Mouse (Mus musculus) embryonic facial prominence, embryonic 10.5 days (tissue): Measurements from ENCODE around the gene Mpdz. TPM values are rescaled to one million over a fixed set of nuclear protein-coding genes. Genes with fewer than 3 reads are reported as not detected.

Source experiments
- DNase-seq: peaks from one replicate; pipeline ENCODE4 v3.0.0-alpha.2; 2017; ENCODE audit warnings: low spot score
- H3K27ac ChIP-seq: fragments of 300-500 bp; sonication (generic); replicated peaks from 2 replicates; pipeline ENCODE4 v1.5.1; 2016; ENCODE audit warnings: mild to moderate bottlenecking
- H3K27me3 ChIP-seq: fragments of 300-500 bp; sonication (generic); replicated peaks from 2 replicates; pipeline ENCODE4 v1.6.1; 2016; ENCODE audit warnings: low read depth, mild to moderate bottlenecking; ENCODE audit not compliant: poor library complexity, severe bottlenecking
- H3K36me3 ChIP-seq: fragments of 300-500 bp; sonication (generic); replicated peaks from 2 replicates; pipeline ENCODE4 v1.6.1; 2016; ENCODE audit warnings: mild to moderate bottlenecking, moderate library complexity
- H3K4me1 ChIP-seq: fragments of 300-500 bp; sonication (generic); 2 replicates; pipeline ENCODE4 v1.6.1; 2016
- H3K4me3 ChIP-seq: fragments of 300-500 bp; sonication (generic); 2 replicates; pipeline ENCODE4 v1.5.1; 2016; ENCODE audit warnings: mild to moderate bottlenecking, moderate library complexity
- H3K9me3 ChIP-seq: fragments of 300-500 bp; sonication (generic); 2 replicates; pipeline ENCODE4 v1.6.1; 2016; ENCODE audit warnings: mild to moderate bottlenecking
- WGBS: fragments of 180-500 bp; shearing (Covaris S2); methylation state at CpG from one replicate; pipeline ENCODE4 v1.1.7; 2016; 5-methylcytosine and 5-hydroxymethylcytosine counted together
- polyA plus RNA-seq: library from polyadenylated mRNA; unstranded; fragments of >200 nt; fragmentation: Nextera tagmentation; extraction: Ambion mirVana; gene quantifications from 2 replicates; pipeline ENCODE4 v1.2.1, GENCODE M21; 2016

Gene Mpdz
- polyA plus RNA-seq, 1 experiment from 2014 or later = 49.0 TPM

GRCm38 (mm10) chr4:81309473-81310167 lies 133.0 kb downstream of the Mpdz start:
- no peak for DNase-seq
- Histone ChIP-seq H3K27ac (no peak overlapping the region), H3K36me3 (peaks cover 58% of the 10 kb centered on the region), H3K9me3 (no peaks in the 10 kb centered on the region), H3K27me3 (no peaks in the 10 kb centered on the region), H3K4me3 (no peak overlapping the region), H3K4me1 (0 out of 2 replicates have a peak, but pooled peaks cover 2% of the 10 kb centered on the region)
- WGBS = 89% methylated on average over 12 of the region's 12 CpGs

- no peak for DNase-seq
- Histone ChIP-seq H3K9me3 (no peaks in the 10 kb centered on the region), H3K4me3 (no peak overlapping the region), H3K27me3 (no peaks in the 10 kb centered on the region), H3K27ac (no peak overlapping the region), H3K4me1 (no peaks in the 10 kb centered on the region), H3K36me3 (peaks cover 70% of the 10 kb centered on the region)
- 88% methylated on average over 10 of the region's 10 CpGs for WGBS
Measured at GRCm38 (mm10) chr4:81307596-81308265, 134.9 kb downstream of the Mpdz start.

- Histone ChIP-seq H3K4me3 (no peak overlapping the region), H3K4me1 (no peaks in the 10 kb centered on the region), H3K27me3 (no peaks in the 10 kb centered on the region), H3K36me3 (peaks cover 78% of the 10 kb centered on the region), H3K9me3 (no peaks in the 10 kb centered on the region), H3K27ac (no peak overlapping the region)
- WGBS = 94% methylated on average over 3 of the region's 3 CpGs
- no peak for DNase-seq
Measured at GRCm38 (mm10) chr4:81302056-81302455, 140.6 kb downstream of the Mpdz start.

- Histone ChIP-seq H3K27me3 (no peaks in the 10 kb centered on the region), H3K4me1 (no peaks in the 10 kb centered on the region), H3K4me3 (no peak overlapping the region), H3K36me3 (peaks cover 74% of the 10 kb centered on the region), H3K27ac (no peak overlapping the region), H3K9me3 (no peaks in the 10 kb centered on the region)
- no peak for DNase-seq
- 80% methylated on average over 4 of the region's 4 CpGs for WGBS
Measured at GRCm38 (mm10) chr4:81298384-81298783, 144.2 kb downstream of the Mpdz start.

- Histone ChIP-seq H3K36me3 (peaks cover 83% of the 10 kb centered on the region), H3K4me3 (no peak overlapping the region)
- no peak for DNase-seq
Measured at GRCm38 (mm10) chr4:81293309-81293708, 149.3 kb downstream of the Mpdz start.

GRCm38 (mm10) chr4:81285564-81285963 lies 157.1 kb downstream of the Mpdz start:
- Histone ChIP-seq H3K27ac (no peak overlapping the region), H3K9me3 (no peaks in the 10 kb centered on the region), H3K4me3 (no peak overlapping the region), H3K27me3 (no peaks in the 10 kb centered on the region), H3K36me3 (peaks cover 91% of the 10 kb centered on the region), H3K4me1 (0 out of 2 replicates have a peak, but pooled peaks cover 3% of the 10 kb centered on the region)
- WGBS = 92% methylated on average over 4 of the region's 4 CpGs
- no peak for DNase-seq

More at GRCm38 (mm10) chr4:81293309-81293708, 149.3 kb downstream of the Mpdz start:
- Histone ChIP-seq H3K4me1 (0 out of 2 replicates have a peak, but pooled peaks cover 3% of the 10 kb centered on the region), H3K27ac (no peak overlapping the region), H3K27me3 (no peaks in the 10 kb centered on the region), H3K9me3 (no peaks in the 10 kb centered on the region)

GRCm38 (mm10) chr4:81283611-81284010 lies 159.0 kb downstream of the Mpdz start:
- WGBS = 93% methylated on average over 3 of the region's 3 CpGs

GRCm38 (mm10) chr4:81283081-81283480 lies 159.5 kb downstream of the Mpdz start:
- Histone ChIP-seq H3K27ac (no peak overlapping the region), H3K36me3 (peaks cover 90% of the 10 kb centered on the region), H3K4me3 (no peak overlapping the region), H3K9me3 (no peaks in the 10 kb centered on the region), H3K27me3 (no peaks in the 10 kb centered on the region), H3K4me1 (no peaks in the 10 kb centered on the region)
- DNase-seq = no peak
- WGBS = 93% methylated on average over 6 of the region's 6 CpGs

More at GRCm38 (mm10) chr4:81283611-81284010, 159.0 kb downstream of the Mpdz start:
- H3K36me3 ChIP-seq = peaks cover 89% of the 10 kb centered on the region
- H3K27me3 ChIP-seq = no peaks in the 10 kb centered on the region
- H3K4me1 ChIP-seq = no peaks in the 10 kb centered on the region
- no peak for DNase-seq
- H3K4me3 ChIP-seq = no peak overlapping the region
- H3K9me3 ChIP-seq = no peaks in the 10 kb centered on the region
- H3K27ac ChIP-seq = no peak overlapping the region

GRCm38 (mm10) chr4:81280098-81280497 lies 162.5 kb downstream of the Mpdz start:
- H3K36me3 ChIP-seq = peaks cover 76% of the 10 kb centered on the region
- H3K27me3 ChIP-seq = no peaks in the 10 kb centered on the region
- H3K9me3 ChIP-seq = no peaks in the 10 kb centered on the region
- WGBS = 59% methylated on average over 4 of the region's 4 CpGs
- no peaks in the 10 kb centered on the region for H3K4me1 ChIP-seq
- no peak overlapping the region for H3K27ac ChIP-seq
- no peak for DNase-seq
- no peak overlapping the region for H3K4me3 ChIP-seq

- Histone ChIP-seq H3K36me3 (peaks cover 75% of the 10 kb centered on the region), H3K9me3 (no peaks in the 10 kb centered on the region), H3K4me1 (no peaks in the 10 kb centered on the region), H3K27ac (no peak overlapping the region), H3K4me3 (no peak overlapping the region), H3K27me3 (no peaks in the 10 kb centered on the region)
- DNase-seq = no peak
- 83% methylated on average over 5 of the region's 5 CpGs for WGBS
Measured at GRCm38 (mm10) chr4:81279451-81279850, 163.2 kb downstream of the Mpdz start.

- no peaks in the 10 kb centered on the region for H3K9me3 ChIP-seq
- H3K4me3 ChIP-seq = no peak overlapping the region
- H3K27me3 ChIP-seq = no peaks in the 10 kb centered on the region
- 50% methylated on average over 6 of the region's 6 CpGs for WGBS
- DNase-seq = no peak
- no peaks in the 10 kb centered on the region for H3K4me1 ChIP-seq
- H3K36me3 ChIP-seq = peaks cover 42% of the 10 kb centered on the region
- no peak overlapping the region for H3K27ac ChIP-seq
Measured at GRCm38 (mm10) chr4:81275957-81276715, 166.5 kb downstream of the Mpdz start.

- Histone ChIP-seq H3K4me3 (no peak overlapping the region), H3K36me3 (peaks cover 20% of the 10 kb centered on the region), H3K4me1 (no peaks in the 10 kb centered on the region), H3K9me3 (no peaks in the 10 kb centered on the region), H3K27me3 (no peaks in the 10 kb centered on the region), H3K27ac (no peak overlapping the region)
- 93% methylated on average over 2 of the region's 2 CpGs for WGBS
- no peak for DNase-seq
Measured at GRCm38 (mm10) chr4:81273067-81273466, 169.5 kb downstream of the Mpdz start.
